Mouse (Mus musculus) midbrain, postnatal 0 days (tissue): Measurements from ENCODE around the gene Reg4. TPM values are rescaled to one million over a fixed set of nuclear protein-coding genes. Genes with fewer than 3 reads are reported as not detected.

Experiments used
- ATAC-seq: fragments of 200-750 bp; cut with Nextera tagmentation; 2 replicates; pipeline ENCODE4 v1.8.0; 2017; ENCODE audit warnings: moderate number of reproducible peaks, mild to moderate bottlenecking, moderate TSS enrichment, moderate library complexity; ENCODE audit not compliant: low FRiP score
- DNase-seq: peaks from one replicate; pipeline ENCODE4 v3.0.0-alpha.2; 2015; ENCODE audit warnings: low spot score
- H3K27ac ChIP-seq: fragments of 300-500 bp; sonication (generic); 2 replicates; pipeline ENCODE4 v1.5.1; 2014; ENCODE audit warnings: low read depth, mild to moderate bottlenecking, low read length, mixed read lengths
- H3K27me3 ChIP-seq: fragments of 300-500 bp; sonication (generic); 2 replicates; pipeline ENCODE4 v1.6.1; 2014; ENCODE audit warnings: low read length, control low read depth, mixed read lengths; ENCODE audit not compliant: insufficient read depth
- H3K36me3 ChIP-seq: fragments of 300-500 bp; sonication (generic); 2 replicates; pipeline ENCODE4 v1.6.1; 2014; ENCODE audit warnings: low read length, control low read depth, mixed read lengths; ENCODE audit not compliant: insufficient read depth
- H3K4me1 ChIP-seq: fragments of 300-500 bp; sonication (generic); 2 replicates; pipeline ENCODE4 v1.6.1; 2014; ENCODE audit warnings: mild to moderate bottlenecking, control low read depth, antibody characterized with exemption, low read length, mixed read lengths; ENCODE audit not compliant: insufficient read depth
- H3K4me2 ChIP-seq: fragments of 300-500 bp; sonication (generic); 2 replicates; pipeline ENCODE4 v1.6.1; 2014; ENCODE audit warnings: low read depth, mild to moderate bottlenecking, low read length, mixed read lengths; ENCODE audit not compliant: poor library complexity, severe bottlenecking
- H3K4me3 ChIP-seq: fragments of 300-500 bp; sonication (generic); 2 replicates; pipeline ENCODE4 v1.5.1; 2014; ENCODE audit warnings: low read depth, mild to moderate bottlenecking, low read length, moderate library complexity
- H3K9ac ChIP-seq: fragments of 300-500 bp; sonication (generic); replicated peaks from 2 replicates; pipeline ENCODE4 v1.6.1; 2014; ENCODE audit warnings: mild to moderate bottlenecking, low read length, moderate library complexity, mixed read lengths; ENCODE audit not compliant: poor library complexity, severe bottlenecking
- H3K9me3 ChIP-seq: fragments of 300-500 bp; sonication (generic); 2 replicates; pipeline ENCODE4 v1.6.1; 2016; ENCODE audit warnings: low read length, control low read depth
- CTCF ChIP-seq: IDR thresholded peaks from 2 replicates; pipeline ENCODE4 v1.5.1; 2016; ENCODE audit warnings: antibody characterized with exemption, mild to moderate bottlenecking
- WGBS: fragments of 180-500 bp; shearing (Covaris S2); extraction: QIAGEN DNeasy Blood & Tissue Kit; methylation state at CpG from one replicate; pipeline ENCODE4 v1.1.7; 2014; 5-methylcytosine and 5-hydroxymethylcytosine counted together
- polyA plus RNA-seq: library from polyadenylated mRNA; unstranded; fragments of >200 nt; fragmentation: Nextera tagmentation; extraction: Ambion mirVana; gene quantifications from 2 replicates; pipeline ENCODE4 v1.2.1, GENCODE M21; 2015
- total RNA-seq: library from RNA; depleted of rRNA; stranded (reverse); fragments of >200 nt; gene quantifications from 2 replicates; pipeline ENCODE4 v1.2.3, GENCODE M21; 2014

The Reg4 gene
- total and polyA plus RNA-seq, 2 experiments from 2014 or later = not detected

DNA sequence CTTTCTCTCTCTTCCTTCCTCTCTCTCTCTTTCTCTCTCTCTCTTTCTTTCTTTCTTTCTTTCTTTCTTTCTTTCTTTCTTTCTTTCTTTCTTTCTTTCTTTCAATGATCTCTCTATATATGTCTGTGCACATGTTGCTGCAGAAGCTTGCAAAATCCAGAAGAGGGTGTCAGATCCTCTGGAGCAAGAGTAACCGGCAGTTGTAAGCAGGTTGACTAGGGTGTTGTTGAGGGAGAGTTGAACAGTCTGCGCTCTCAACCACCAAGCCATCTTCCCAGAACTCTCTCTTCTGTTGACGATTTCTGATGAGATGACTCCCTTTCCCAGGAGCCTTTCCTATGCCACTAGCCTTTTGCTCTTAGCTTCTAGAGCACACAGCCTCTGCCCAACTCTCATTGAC is 20.1 kb downstream of the Reg4 start:
- DNase-seq (no peak), ATAC-seq (no peak)
- no peak overlapping the region for H3K27ac ChIP-seq
- H3K27me3 ChIP-seq = no peaks in the 10 kb centered on the region
- 0 out of 2 replicates have a peak, but pooled peaks have one; percentile 15 for TF ChIP-seq CTCF
- H3K4me3 ChIP-seq = no peak overlapping the region
- no peak overlapping the region for H3K9ac ChIP-seq
- H3K9me3 ChIP-seq = no peaks in the 10 kb centered on the region
- H3K4me1 ChIP-seq = no peaks in the 10 kb centered on the region
- WGBS = 85% methylated on average over 3 of the region's 3 CpGs
- no peaks in the 10 kb centered on the region for H3K36me3 ChIP-seq
- H3K4me2 ChIP-seq = no peak overlapping the region

DNA sequence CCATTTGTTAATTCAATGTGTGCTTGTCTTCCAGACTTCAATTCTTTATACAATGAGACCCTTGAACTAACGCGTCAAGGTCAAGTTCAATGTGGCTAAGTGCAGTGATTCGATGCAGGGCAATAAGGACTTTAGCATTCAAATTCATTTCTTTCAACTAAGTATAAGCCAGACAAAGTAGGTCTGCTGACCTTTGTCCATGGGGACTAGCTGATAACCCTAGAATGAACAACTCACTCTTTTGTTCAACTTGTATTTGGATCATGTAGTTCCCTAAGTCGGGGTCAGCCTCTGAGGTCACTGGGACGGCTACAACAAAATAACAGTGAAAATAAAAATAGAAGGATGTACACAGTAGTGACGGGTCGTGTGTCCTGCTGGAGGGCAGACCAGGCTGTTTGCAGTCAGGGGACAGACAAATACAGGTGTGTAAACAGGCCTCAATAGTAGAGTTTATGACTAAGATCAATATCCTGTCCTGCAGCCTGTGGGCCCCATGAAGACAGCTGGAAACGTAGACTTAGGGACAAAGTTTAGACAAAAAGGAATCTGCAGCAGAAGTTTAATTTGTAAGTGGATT is 20.6 kb downstream of the Reg4 start:
- H3K9me3 ChIP-seq = no peaks in the 10 kb centered on the region
- 75% methylated on average over 8 of the region's 8 CpGs for WGBS
- no peaks in the 10 kb centered on the region for H3K4me1 ChIP-seq
- ATAC-seq = no peak
- H3K9ac ChIP-seq = no peak overlapping the region
- H3K4me2 ChIP-seq = no peak overlapping the region
- DNase-seq = no peak
- TF ChIP-seq CTCF = no peak
- H3K27ac ChIP-seq = no peak overlapping the region
- H3K4me3 ChIP-seq = no peak overlapping the region
- H3K27me3 ChIP-seq = no peaks in the 10 kb centered on the region
- H3K36me3 ChIP-seq = no peaks in the 10 kb centered on the region

DNA sequence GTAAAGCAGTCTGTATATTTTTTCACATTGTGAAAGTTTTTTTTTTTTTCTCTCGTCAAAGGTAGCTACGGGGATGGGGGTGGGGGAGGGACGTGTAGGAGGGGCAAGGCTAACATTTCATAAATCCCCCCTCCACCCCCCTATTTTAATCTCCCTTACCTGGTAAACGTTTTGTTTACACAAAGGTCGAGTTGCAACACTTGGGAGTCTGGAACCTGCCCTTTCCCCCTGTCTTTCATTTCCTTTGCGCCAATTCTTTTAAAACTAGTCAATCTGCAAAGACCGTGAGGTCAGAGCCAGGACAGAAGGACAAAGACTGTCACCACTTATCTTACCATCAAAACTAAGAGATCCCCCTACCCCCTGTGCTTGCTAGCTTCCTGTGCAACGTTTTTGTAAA is 23.9 kb downstream of the Reg4 start:
- H3K4me1 ChIP-seq = no peaks in the 10 kb centered on the region
- H3K27me3 ChIP-seq = no peaks in the 10 kb centered on the region
- H3K4me3 ChIP-seq = no peak overlapping the region
- ATAC-seq = no peak
- no peak for DNase-seq
- WGBS = 9% methylated on average over 8 of the region's 8 CpGs
- no peaks in the 10 kb centered on the region for H3K9me3 ChIP-seq
- no peak overlapping the region for H3K9ac ChIP-seq
- TF ChIP-seq CTCF = no peak
- H3K36me3 ChIP-seq = no peaks in the 10 kb centered on the region
- H3K4me2 ChIP-seq = no peak overlapping the region
- H3K27ac ChIP-seq = no peak overlapping the region

DNA sequence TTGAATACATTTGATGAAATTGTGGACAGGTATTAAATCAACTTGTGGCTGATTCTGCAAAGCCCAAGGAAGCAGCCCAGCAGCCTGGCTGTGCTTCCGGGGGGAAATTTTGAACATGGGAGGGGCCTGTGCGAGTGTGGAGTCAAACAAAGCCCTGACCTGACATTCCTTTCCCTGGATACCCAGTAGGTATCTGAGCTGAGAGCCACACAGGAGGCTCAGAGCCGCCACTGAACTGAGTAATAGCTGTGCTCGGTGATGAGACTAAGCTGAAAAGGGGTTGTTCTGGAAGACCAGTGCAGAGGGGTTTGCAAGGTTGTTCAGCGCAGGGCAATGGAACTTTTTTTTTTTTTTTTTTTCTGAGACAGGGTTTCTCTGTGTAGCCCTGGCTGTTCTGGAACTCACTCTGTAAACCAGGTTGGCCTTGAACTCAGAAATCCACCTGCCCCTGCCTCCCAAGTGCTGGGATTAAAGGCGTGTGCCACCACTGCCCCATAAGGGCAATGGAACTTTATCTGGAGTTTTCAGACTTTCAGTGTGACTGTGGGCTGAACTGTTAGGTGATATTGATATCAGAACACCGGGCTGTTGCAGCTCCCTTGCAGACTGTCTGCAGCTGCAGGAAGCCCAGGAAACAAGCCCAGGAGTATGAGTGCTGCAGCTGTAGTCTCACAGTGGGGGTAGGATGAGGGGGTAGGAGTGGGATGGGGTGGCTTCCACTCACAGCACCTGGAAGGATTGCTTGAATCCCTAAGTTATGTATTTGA is 25.2 kb downstream of the Reg4 start:
- no peak for DNase-seq
- no peak for ATAC-seq
- Histone ChIP-seq H3K9me3 (no peaks in the 10 kb centered on the region), H3K36me3 (no peaks in the 10 kb centered on the region), H3K4me1 (no peaks in the 10 kb centered on the region), H3K9ac (no peak overlapping the region), H3K27ac (no peak overlapping the region), H3K4me2 (no peak overlapping the region), H3K4me3 (no peak overlapping the region), H3K27me3 (no peaks in the 10 kb centered on the region)
- 36% methylated on average over 7 of the region's 7 CpGs for WGBS
- no peak for TF ChIP-seq CTCF

DNA sequence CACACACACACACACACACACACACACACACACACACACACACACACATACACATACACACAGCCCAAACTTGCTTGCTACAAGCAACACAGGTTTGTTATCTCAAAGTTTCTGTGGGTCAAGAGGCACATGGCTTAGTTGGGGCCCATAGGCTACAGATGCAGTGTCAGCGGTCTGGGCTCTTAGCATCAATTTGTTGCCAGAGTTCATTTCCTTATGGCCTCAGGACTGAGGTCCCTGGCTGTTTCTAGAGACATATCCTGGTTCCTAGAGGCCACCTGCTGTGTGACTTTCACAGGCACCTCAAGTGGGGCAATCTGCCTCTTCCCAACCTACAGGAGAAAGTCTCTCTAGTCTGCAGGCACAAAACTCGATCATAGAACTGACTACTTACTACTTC is 27.4 kb downstream of the Reg4 start:
- no peak overlapping the region for H3K9ac ChIP-seq
- no peaks in the 10 kb centered on the region for H3K4me1 ChIP-seq
- no peaks in the 10 kb centered on the region for H3K9me3 ChIP-seq
- H3K4me2 ChIP-seq = no peak overlapping the region
- H3K4me3 ChIP-seq = no peak overlapping the region
- WGBS = 92% methylated on average over 2 of the region's 2 CpGs
- H3K27ac ChIP-seq = no peak overlapping the region
- no peaks in the 10 kb centered on the region for H3K36me3 ChIP-seq
- no peak for DNase-seq
- no peak for TF ChIP-seq CTCF
- ATAC-seq = no peak
- H3K27me3 ChIP-seq = no peaks in the 10 kb centered on the region

DNA sequence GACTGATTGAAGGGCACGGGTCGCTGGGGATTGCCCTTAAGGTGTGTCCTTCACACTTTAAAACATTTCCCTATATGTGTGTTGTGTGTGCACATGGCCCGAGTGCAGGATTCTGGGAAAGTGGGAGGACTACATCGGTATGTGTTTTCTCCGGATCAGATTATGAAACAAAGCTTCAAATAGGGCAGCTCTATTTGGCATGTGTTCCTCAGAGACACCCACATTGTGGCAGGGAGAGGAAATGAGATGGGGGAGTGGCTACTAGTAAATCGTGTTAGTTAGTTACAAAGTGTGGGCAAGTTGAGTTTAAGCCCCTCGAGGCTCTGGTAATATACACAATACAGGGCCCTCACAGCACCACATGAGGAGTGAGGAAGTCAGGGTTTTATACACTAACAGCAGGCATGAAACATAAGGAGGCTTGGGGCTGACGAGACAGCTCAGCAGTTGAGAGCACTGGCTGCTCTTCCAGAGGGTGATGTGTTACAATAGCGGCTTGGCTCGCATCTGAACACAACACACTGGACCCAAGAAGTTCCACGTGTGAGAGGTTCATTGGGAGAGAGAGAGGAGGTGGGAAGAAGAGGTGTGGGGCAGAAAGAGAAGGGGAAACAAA is 28.0 kb downstream of the Reg4 start:
- WGBS = 84% methylated on average over 11 of the region's 11 CpGs
- no peak overlapping the region for H3K4me2 ChIP-seq
- no peaks in the 10 kb centered on the region for H3K27me3 ChIP-seq
- no peak overlapping the region for H3K9ac ChIP-seq
- H3K27ac ChIP-seq = no peak overlapping the region
- no peaks in the 10 kb centered on the region for H3K4me1 ChIP-seq
- no peak overlapping the region for H3K4me3 ChIP-seq
- ATAC-seq = no peak
- no peaks in the 10 kb centered on the region for H3K9me3 ChIP-seq
- no peak for TF ChIP-seq CTCF
- no peaks in the 10 kb centered on the region for H3K36me3 ChIP-seq
- DNase-seq = no peak
